Mouse (Mus musculus) ovary, postnatal 10 days (tissue): ENCODE measurements around the gene Fzr1.

Experiments
- DNase-seq: peaks from one replicate; pipeline ENCODE4 v3.0.0; 2022; ENCODE audit warnings: low spot score

Fzr1 gene

GRCm38 (mm10) chr10:81416581-81417226, 38.4 kb upstream of the Fzr1 start:
- peak; percentile 71 for DNase-seq

GRCm38 (mm10) chr10:81415549-81416310, 37.4 kb upstream of the Fzr1 start:
- DNase-seq: no peak

GRCm38 (mm10) chr10:81415146-81415545, 36.8 kb upstream of the Fzr1 start:
- DNase-seq: no peak

- DNase-seq: no peak
These were observed 36.4 kb upstream of the Fzr1 start for GRCm38 (mm10) chr10:81414682-81415081.

DNA sequence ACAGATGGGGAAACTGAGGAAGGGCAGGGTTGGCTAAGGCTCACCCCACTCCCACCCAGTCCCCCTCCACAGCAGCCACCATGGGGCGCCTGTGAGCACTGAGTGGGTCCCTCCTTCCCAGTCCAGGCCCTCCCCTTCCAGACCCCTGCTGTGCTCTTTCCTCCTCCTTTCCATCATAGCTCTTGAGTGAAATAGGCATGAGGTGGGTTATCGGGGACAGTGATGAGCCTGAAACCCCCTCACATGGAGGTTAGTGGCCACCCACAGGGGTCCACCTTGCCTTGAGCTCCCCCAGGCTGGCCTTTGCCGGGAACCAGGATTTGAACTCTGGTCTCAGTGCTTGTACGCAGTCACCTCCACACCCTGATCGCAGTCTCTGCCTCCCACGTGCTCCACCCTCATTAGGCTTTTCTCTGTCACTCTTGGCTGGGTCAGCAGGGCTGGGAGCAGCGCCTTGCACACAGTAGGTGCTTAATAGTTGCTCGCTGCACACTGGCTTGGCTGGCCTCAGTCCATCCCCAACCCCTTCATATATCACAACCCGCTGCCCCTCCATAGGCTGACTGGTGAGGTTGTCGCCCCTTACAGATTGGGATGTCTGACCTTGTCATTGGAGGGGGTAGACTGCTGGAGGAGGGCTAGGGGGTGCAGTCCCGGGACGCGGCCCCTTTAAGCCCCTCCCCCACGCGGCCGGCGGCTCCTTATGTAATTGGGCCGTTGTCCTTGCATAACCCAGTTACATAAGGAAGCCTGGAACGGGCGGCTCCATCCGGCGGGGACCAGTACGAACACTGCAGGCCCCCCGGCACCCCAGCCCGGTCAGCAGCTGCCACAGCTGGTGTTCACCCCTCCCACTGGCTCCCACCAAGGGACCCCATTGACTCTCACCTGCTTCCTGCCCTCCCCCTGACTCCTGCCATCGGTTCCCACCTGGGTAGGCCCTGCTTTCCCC, 35.3 kb upstream of the Fzr1 start:
- DNase-seq: peak; percentile 90

- no peak for DNase-seq
These were observed 34.4 kb upstream of the Fzr1 start for GRCm38 (mm10) chr10:81412586-81413309.

DNA sequence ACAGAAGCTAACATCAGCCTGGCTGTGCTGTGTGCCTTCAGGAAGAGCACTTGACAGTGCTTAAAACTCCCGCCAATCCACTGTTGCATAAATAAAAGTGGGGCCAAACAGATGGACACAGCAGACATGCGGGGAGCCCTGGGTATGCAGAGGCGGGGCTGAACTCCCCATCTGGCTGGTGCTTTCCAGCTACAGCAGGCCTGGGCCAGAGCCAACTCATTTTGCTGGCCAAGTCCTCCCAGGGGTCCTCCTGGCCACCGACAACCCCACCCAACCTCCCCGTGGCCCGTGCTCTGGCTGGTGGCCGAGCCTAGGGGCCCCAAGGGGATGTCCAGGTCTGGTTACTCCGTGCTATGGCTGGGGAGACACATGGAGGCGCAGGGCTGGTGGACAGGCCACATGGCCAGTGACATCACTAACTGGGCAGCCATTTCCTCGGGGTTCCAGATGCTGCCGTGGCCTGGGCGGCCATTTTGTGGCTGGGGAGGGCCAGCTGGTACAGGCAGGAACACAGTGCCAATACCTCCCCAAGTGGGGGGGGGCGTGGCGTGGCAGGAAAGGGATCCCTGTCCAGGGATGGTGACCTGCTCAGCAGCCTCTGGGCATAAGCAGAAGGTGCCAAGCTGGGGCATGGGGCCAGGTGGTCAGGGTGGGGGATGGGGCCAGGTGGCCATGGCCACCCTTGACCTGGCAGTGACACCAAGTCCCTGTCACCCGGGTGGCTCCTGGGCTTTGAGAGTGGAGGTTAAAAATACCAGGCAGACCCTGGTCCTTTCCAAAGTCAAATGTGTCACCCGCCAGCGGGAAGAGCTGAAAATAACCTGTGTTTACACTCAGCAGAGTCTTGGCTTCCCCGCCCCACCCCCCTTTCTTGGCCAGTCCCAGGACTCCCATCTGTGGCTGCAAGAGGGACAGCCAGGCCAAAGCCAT, 33.4 kb upstream of the Fzr1 start:
- peak; percentile 92 for DNase-seq

GRCm38 (mm10) chr10:81410981-81411380, 32.7 kb upstream of the Fzr1 start:
- no peak for DNase-seq

DNA sequence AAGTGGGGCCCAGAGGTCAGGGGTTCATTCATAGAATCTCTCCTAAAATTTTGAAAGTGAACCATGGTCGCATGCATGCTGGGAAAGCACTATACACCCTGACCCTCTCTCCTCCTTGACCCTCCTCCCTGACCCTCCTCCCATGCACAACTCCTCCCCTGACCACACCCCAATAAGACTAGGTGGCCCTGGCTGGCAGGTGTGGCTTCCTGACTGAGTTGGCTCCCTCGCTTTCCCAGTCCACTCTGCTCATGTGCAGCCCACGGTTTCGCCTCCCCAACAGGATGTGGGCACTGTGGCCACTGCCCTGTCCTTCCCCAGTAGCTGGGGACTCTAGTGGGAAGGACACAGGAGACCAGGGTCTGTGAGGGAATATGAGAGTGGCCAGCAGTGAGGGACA, 32.0 kb upstream of the Fzr1 start:
- DNase-seq: no peak

DNA sequence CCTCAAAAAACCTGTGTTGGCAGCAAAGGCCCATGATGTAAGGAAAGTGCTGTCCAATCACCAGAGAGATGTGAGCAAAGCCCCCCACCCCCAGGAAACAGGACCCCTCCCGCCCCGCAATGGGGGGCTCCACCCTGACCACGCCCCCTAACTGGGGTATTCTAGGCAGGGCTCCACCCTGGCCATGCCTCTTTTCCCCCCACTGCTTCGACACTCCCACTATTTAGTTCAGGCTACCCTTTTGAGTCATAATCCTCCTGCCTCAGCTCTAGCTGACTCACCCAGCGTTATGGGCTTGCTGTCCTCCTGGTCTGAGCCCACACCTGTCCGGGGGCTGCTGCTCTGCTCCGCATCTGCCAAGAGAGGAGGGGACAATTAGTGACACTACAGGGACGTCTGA, 31.0 kb upstream of the Fzr1 start:
- DNase-seq: no peak

- no peak for DNase-seq
These were observed 30.6 kb upstream of the Fzr1 start for GRCm38 (mm10) chr10:81408871-81409291.

DNA sequence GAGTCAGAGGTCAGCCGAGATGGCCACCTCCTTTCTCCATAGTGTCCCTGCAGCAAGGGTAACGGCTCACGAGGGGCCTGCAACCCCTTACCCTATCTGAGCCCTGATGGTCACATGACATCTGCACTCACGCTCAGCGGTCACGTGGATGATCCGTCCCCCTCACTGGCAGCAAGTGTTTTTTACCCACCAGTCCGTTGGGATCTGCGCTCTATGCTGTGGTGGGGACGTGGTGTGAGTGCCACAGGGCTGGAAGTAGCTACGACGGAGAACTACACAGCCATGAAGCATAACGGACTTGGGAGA, 30.1 kb upstream of the Fzr1 start:
- no peak for DNase-seq

DNA sequence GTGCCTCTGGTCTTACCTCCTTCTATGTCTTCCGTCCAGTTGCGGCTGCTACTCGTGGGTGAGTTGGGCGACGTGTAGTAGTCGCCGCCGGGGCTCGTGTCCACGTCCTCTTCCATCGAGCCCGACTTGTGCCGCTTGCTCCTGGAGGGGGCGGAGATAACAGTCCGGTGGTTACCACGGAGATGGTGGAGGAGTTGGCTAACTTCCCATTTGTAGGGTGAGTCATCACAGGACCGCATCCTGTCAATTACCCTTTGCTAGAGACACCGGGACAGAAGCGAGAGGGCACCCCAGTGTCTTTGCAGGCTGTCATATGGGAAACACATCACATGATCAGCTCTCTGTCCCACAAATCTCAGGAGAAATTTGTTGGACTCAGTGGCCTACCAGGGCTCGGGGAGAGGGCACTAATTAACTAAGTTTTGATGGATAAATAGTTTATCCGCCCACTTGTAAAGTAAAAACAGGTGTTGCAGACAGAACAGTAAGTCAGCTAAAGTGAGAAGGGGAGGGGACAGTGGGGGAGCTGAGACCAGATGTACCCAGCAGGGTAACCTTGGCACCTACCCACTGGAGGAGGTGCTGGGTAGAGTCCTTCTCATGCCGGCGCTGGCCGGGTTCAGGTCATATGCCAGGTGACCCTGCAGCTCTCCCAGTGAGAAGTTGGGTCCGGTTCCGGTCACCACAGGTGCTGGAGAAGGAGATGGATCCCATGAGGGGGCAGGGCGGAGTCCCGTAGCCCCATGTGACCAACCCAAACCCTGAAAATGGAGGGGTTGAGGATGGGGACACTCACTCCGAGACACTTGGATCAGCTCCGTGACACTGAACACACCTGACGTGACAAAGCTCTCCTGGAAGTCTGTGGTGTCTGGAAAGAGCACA, 29.5 kb upstream of the Fzr1 start:
- DNase-seq: no peak

DNA sequence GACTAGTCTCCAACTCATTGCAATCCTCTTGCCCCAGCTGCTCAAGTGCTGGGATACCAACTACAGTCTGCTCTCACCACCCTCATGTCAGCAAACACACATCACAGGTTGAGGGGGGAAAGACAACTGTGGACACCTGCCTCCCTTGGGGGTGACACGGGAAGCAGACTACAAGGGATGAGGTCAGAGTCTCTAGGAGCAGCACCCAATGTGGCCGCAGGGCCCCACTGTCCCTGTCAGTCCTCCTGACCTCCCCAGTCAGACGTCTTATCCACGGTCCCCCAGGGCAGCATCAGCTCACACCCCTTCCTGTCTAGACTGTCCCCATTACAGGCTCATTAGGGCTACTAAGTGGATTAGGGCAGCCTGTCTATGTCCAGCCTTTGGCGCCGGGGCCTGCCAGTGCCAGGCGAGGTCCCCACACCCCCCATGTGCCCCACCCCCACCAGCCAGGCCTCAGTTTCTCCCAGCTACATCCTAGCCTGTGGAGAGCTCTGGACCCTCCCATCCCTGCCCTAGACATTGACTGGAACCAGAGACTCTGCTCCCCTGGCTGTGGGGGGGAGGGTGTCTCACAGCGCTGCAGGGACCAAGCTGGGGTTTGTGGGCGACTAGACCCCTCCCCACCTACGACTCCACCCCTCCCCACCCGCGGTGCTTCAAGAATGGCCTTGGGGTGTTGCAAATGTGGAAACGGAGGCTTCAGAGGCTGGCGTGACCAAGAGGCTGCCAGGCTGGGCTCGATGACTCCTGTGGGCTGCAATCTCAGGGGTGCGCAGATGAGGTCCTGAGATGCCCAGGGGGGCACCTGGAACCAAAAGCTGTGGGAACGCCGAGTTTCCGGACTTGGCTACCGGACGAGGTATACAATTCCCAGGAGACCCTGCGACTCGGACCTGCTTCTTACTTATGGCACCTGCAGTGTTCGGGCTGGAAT, 28.5 kb upstream of the Fzr1 start:
- DNase-seq: no peak

DNA sequence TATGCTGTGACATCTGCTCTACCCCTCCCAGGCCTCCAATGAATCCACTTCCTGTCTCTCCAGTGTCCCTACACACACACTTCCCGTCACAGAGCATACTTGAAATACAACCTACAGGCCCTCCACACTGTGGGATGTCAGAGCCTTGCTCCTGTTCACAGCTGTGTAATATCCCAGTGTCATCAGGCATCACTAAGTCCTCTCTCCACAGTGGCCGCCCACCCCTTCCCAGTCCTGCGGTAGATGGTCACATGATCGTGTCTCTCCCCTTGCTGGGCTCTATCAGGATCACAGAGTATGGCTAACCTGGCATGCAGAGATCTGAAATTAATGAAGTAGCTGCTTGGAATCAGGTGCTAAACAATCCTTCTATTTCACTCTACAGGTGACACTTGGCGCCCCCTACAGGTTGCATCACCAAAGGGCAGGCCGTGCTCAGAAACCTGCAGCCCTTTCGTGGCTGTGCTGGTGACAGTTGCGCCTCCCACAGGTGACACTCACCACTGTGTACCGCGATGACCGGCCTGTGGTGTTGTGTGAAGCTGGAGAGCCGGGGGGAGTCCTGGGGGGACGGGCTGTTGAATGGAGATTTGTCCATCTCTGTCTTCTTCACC, 27.4 kb upstream of the Fzr1 start:
- no peak for DNase-seq

- no peak for DNase-seq
These were observed 26.4 kb upstream of the Fzr1 start for GRCm38 (mm10) chr10:81404720-81405119.

DNA sequence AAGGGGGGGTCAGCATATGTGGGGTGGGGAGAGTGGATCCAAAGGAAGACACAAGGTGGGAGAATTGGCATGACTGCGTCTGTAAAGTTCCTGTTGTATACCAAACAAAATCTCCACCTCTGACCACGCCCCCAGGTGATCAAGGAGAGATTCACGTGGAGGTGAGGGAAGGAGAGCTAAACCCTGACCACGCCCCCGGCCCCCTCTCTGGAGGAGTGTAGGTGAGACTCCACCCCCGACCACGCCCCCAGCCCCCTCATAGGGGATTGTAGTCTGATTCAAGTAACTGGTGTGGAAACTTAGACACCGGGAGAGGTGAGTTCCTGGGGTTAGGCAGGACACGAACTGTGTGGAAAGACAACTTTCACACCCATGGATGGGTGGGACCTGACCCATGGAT, 25.8 kb upstream of the Fzr1 start:
- DNase-seq: no peak

DNA sequence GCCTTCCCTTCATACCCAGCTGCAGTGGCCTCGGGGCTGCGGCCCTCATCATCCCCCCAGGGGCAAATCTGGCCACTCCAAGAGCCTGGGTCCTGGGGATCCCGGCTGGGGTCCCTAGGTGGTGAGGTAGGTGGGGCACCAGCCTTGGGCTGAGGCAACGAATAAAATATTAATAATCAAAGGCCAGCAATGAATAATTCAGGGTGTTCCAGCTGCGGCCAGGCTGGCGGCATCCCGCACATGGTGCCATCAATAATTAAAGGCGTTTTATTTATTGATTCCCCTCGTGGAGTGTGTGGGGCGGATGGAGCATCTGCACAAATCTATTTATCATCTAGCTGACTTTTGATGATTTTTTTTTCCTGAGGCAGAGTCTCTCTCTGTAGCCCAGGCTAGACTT, 25.2 kb upstream of the Fzr1 start:
- DNase-seq: no peak
